9 mouse cellular contexts compared by ENCODE assay signal in the genomic region with DNA sequence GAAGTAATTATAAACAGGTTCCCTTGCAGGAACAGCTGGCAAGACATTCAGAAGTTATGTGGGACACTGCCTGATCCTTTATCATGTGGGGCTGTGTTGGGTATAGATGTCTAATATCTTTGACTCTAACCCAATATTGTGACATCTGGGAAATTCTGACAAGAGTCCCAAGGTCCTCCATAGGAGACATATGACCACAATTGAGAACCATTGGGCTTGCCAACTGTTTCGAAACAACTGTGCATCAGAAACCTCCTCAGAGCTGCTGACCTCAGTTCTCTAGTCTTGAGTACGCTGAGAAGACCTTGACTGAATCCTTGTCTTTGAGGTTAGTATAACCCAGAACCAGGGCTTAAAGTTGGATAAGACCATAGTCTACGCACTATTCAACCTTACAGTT.
"Had no signal": no experiment of that assay in that cellular context is flagged by ENCODE, and none has a peak within 500 bp of the region (broad histone marks: within the 10 kb centered on the region; RNA-seq: fewer than 3 reads in every experiment).

No protein-coding gene starts in this region.

- DNase-seq: kidney, postnatal 14 days; left cerebral cortex, postnatal 4 days; lung, adult 18-20 months; right cerebral cortex, postnatal 14 days; thymus, postnatal 36 days had no signal

- H3K4me1 ChIP-seq: kidney, embryonic 15.5 days; limb, embryonic 13.5 days; midbrain, embryonic 12.5 days had no signal

- H3K27ac ChIP-seq: kidney, embryonic 15.5 days; limb, embryonic 13.5 days; liver, embryonic 14.5 days; midbrain, embryonic 12.5 days had no signal

- H3K9me3 ChIP-seq: kidney, embryonic 15.5 days; limb, embryonic 13.5 days; midbrain, embryonic 12.5 days had no signal

- H3K36me3 ChIP-seq: kidney, embryonic 15.5 days; limb, embryonic 13.5 days; midbrain, embryonic 12.5 days had no signal

- H3K27me3 ChIP-seq: kidney, embryonic 15.5 days; limb, embryonic 13.5 days; midbrain, embryonic 12.5 days had no signal

- H3K4me3 ChIP-seq: kidney, embryonic 15.5 days; limb, embryonic 13.5 days; midbrain, embryonic 12.5 days had no signal

- H3K9ac ChIP-seq: kidney, embryonic 15.5 days; limb, embryonic 13.5 days; liver, embryonic 14.5 days; midbrain, embryonic 12.5 days had no signal
